Mouse (Mus musculus) midbrain, embryonic 11.5 days (tissue): ENCODE measurements around the gene 9430015G10Rik. TPM values are rescaled to one million over a fixed set of nuclear protein-coding genes. Genes with fewer than 3 reads are reported as not detected.

ENCODE experiments used
- ATAC-seq: fragments of 200-750 bp; cut with Nextera tagmentation; 2 replicates; pipeline ENCODE4 v1.8.0; 2017; ENCODE audit warnings: moderate TSS enrichment, moderate library complexity; ENCODE audit not compliant: low FRiP score
- DNase-seq: peaks from one replicate; pipeline ENCODE4 v3.0.0; 2015; ENCODE audit warnings: low spot score; ENCODE audit errors: missing footprints
- H3K27ac ChIP-seq: fragments of 300-500 bp; sonication (generic); 2 replicates; pipeline ENCODE4 v1.5.1; 2014; ENCODE audit warnings: low read depth, low read length
- H3K27me3 ChIP-seq: fragments of 300-500 bp; sonication (generic); 2 replicates; pipeline ENCODE4 v1.6.1; 2014; ENCODE audit warnings: mild to moderate bottlenecking, low read length, moderate library complexity, mixed read lengths; ENCODE audit not compliant: control insufficient read depth, insufficient read depth
- H3K36me3 ChIP-seq: fragments of 300-500 bp; sonication (generic); 2 replicates; pipeline ENCODE4 v1.6.1; 2014; ENCODE audit warnings: mild to moderate bottlenecking, low read length, moderate library complexity, mixed read lengths; ENCODE audit not compliant: control insufficient read depth, insufficient read depth
- H3K4me1 ChIP-seq: fragments of 300-500 bp; sonication (generic); 2 replicates; pipeline ENCODE4 v1.6.1; 2014; ENCODE audit warnings: low read length; ENCODE audit not compliant: control insufficient read depth, insufficient read depth
- H3K4me2 ChIP-seq: fragments of 300-500 bp; sonication (generic); 2 replicates; pipeline ENCODE4 v1.6.1; 2014; ENCODE audit warnings: mild to moderate bottlenecking, moderate library complexity
- H3K4me3 ChIP-seq: fragments of 300-500 bp; sonication (generic); 2 replicates; pipeline ENCODE4 v1.5.1; 2014; ENCODE audit warnings: low read depth, low read length
- H3K9ac ChIP-seq: fragments of 300-500 bp; sonication (generic); 2 replicates; pipeline ENCODE4 v1.6.1; 2014; ENCODE audit warnings: low read length
- H3K9me3 ChIP-seq: fragments of 300-500 bp; sonication (generic); 2 replicates; pipeline ENCODE4 v1.6.1; 2016; ENCODE audit warnings: low read length; ENCODE audit not compliant: control insufficient read depth
- WGBS: fragments of 180-500 bp; shearing (Covaris S2); extraction: QIAGEN DNeasy Blood & Tissue Kit; methylation state at CpG from one replicate; pipeline ENCODE4 v1.1.7; 2014; 5-methylcytosine and 5-hydroxymethylcytosine counted together
- polyA plus RNA-seq: library from polyadenylated mRNA; unstranded; fragments of >200 nt; fragmentation: Nextera tagmentation; extraction: Ambion mirVana; gene quantifications from 2 replicates; pipeline ENCODE4 v1.2.1, GENCODE M21; 2014

9430015G10Rik gene
- polyA plus RNA-seq, 1 experiment from 2014 or later = 55.7 TPM

DNA sequence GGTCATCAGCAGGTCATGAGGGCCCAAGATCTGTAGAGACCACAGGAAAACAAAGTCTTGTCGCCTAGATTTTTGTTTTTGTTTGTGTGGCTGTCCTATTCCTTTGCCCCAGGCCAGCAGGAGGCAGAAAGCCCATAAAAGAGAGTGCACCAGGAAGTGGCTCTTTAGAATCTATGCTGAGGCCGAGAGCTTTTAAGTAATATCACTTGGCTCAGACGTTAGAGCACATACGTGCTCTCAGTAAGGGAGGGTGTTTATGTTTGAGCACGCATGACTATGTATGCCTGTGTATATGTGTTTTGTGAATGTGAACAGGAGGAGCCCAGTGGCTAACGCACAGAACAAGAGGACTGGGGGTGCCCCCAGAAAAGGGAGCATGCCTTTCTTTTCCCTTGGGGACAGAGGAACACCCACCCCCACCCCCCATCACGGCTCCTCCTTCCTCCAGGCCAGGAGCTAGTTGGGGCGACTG is 32.8 kb upstream of the 9430015G10Rik start:
- ATAC-seq (no peak), DNase-seq (no peak)
- Histone ChIP-seq H3K4me2 (peak overlapping the region; percentile 44; the same call in 1 of the 2 replicates), H3K36me3 (no peaks in the 10 kb centered on the region), H3K27me3 (peaks cover 15% of the 10 kb centered on the region), H3K9me3 (no peaks in the 10 kb centered on the region), H3K4me3 (no peak overlapping the region), H3K4me1 (peaks cover 7% of the 10 kb centered on the region), H3K9ac (no peak overlapping the region), H3K27ac (no peak overlapping the region)
- 8% methylated on average over 8 of the region's 8 CpGs for WGBS

DNA sequence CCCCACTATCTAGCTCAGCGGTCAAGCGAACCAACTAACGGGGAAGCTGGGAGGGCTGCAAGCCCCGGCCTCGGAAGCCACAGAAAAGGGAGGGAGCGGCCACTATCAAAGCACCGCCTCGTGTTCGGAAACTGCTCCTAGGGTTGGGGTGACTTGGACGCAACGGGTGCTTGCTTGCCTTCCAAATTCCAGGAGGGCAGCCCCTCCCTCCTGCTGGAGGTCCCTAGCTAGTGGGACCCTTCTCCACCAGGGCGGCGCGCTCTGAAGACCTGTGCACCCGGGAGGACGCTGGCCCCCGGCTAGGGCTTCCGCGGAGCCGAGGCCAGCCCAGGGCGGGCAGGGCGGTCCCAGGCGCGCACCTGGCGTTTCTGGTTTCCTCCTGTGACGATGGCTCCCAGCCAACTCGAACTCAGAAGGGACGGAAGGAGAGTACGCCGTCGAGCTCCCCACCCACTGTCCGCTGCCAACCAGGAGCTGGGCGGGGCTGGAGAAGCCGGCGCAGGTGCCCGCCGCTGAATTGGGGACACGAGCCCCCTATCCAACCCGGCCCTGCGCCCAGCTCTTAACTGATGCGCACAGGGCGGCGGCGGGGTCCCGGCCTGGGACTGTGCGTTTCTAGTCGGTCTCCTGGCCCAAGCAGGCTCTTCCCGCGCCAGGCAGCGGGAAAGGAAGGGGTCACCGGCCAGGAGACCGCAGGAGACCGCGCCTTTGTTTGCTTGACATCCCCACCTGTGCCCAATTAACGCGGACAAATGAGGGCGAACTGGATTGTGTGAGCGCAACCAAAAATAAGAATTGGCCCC is 32.1 kb upstream of the 9430015G10Rik start:
- peak; percentile 55 for ATAC-seq
- H3K27ac ChIP-seq = no peak overlapping the region

GRCm38 (mm10) chr4:156082621-156083234 is 27.1 kb upstream of the 9430015G10Rik start:
- H3K4me3 ChIP-seq = no peak overlapping the region
- no peak overlapping the region for H3K27ac ChIP-seq
- peaks cover 6% of the 10 kb centered on the region for H3K27me3 ChIP-seq
- ATAC-seq = no peak
- H3K9ac ChIP-seq = no peak overlapping the region
- no peaks in the 10 kb centered on the region for H3K9me3 ChIP-seq
- peaks cover 3% of the 10 kb centered on the region for H3K4me1 ChIP-seq
- 67% methylated on average over 4 of the region's 4 CpGs for WGBS
- no peak overlapping the region for H3K4me2 ChIP-seq
- DNase-seq = peak; percentile 39
- no peaks in the 10 kb centered on the region for H3K36me3 ChIP-seq

More for the DNA sequence above, 32.1 kb upstream of the 9430015G10Rik start:
- DNase-seq = peak; percentile 93
- under 1% methylated on average over 58 of the region's 58 CpGs for WGBS
- Histone ChIP-seq H3K9me3 (no peaks in the 10 kb centered on the region), H3K4me3 (peak overlapping the region; percentile 35), H3K4me2 (peak overlapping the region; percentile 44), H3K4me1 (peaks cover 7% of the 10 kb centered on the region), H3K27me3 (peaks cover 15% of the 10 kb centered on the region), H3K36me3 (no peaks in the 10 kb centered on the region), H3K9ac (0 out of 2 replicates have a peak overlapping the region, but pooled peaks have one; percentile 21)

DNA sequence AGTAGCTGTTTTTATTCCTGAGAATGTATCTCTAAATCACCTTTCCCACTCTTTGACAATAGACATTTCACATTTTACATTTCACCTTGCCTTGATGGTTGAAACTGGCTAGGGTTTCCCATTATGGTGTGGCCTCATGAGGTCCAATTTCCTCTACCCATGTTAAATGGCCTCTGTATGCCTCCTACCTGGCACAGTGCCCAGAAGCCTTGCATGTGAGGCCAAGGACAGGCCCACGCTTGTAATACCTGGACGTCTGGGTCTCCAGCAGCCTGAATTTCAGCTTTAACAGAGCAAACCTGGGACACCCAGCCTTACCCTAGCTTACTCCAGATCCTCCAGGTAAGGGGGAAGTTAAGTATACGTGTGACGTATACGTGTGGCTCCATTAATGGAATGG is 26.4 kb upstream of the 9430015G10Rik start:
- Histone ChIP-seq H3K9me3 (no peaks in the 10 kb centered on the region), H3K27ac (no peak overlapping the region), H3K36me3 (no peaks in the 10 kb centered on the region), H3K4me3 (no peak overlapping the region), H3K4me2 (no peak overlapping the region), H3K4me1 (no peaks in the 10 kb centered on the region), H3K27me3 (no peaks in the 10 kb centered on the region; the same call in 1 of the 2 replicates), H3K9ac (no peak overlapping the region)
- WGBS = 88% methylated on average over 5 of the region's 5 CpGs
- ATAC-seq (no peak), DNase-seq (no peak)

DNA sequence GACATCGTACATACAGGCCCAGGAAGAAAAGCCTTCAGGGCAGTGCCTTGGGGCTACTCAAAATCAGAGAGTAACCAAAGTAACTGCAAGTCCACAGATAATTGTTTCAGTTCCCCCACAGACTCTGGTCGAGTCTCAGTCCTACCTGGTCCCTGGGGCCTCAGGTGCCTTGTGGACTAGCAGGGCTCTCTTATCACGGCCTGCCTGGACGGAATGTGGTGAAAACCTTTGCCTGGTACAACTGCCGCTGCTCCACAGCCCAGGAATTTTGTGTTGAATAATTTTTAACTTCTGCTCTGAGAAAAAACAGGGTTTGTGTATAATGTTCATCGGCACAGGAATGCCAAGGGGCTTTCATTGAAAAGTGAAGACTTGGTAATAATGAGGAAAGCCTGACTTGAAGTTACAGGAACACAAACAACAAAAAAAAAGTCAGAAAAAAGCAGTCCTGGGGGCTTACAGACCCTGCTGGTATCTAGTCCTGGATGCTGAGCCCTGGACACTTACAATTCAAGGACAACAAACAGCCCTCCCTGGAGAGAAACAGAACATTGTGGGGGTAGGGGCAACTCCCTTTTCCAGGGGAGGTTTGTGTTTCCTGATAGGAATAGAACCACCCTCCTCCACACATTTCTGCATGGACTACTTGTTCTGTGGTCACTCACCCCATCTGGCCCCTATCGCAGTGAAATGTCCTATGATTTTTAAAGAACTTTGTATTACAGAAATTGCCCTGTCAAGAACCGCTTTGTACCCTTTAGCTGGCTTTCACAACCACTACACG is 25.5 kb upstream of the 9430015G10Rik start:
- H3K4me2 ChIP-seq = no peak overlapping the region
- no peaks in the 10 kb centered on the region for H3K4me1 ChIP-seq
- ATAC-seq = no peak
- no peak overlapping the region for H3K9ac ChIP-seq
- WGBS = 85% methylated on average over 9 of the region's 9 CpGs
- DNase-seq = no peak
- H3K27me3 ChIP-seq = no peaks in the 10 kb centered on the region
- no peak overlapping the region for H3K27ac ChIP-seq
- H3K4me3 ChIP-seq = no peak overlapping the region
- no peaks in the 10 kb centered on the region for H3K9me3 ChIP-seq
- H3K36me3 ChIP-seq = no peaks in the 10 kb centered on the region

GRCm38 (mm10) chr4:156085256-156085655 is 24.5 kb upstream of the 9430015G10Rik start:
- H3K36me3 ChIP-seq = no peaks in the 10 kb centered on the region
- no peak for ATAC-seq

DNA sequence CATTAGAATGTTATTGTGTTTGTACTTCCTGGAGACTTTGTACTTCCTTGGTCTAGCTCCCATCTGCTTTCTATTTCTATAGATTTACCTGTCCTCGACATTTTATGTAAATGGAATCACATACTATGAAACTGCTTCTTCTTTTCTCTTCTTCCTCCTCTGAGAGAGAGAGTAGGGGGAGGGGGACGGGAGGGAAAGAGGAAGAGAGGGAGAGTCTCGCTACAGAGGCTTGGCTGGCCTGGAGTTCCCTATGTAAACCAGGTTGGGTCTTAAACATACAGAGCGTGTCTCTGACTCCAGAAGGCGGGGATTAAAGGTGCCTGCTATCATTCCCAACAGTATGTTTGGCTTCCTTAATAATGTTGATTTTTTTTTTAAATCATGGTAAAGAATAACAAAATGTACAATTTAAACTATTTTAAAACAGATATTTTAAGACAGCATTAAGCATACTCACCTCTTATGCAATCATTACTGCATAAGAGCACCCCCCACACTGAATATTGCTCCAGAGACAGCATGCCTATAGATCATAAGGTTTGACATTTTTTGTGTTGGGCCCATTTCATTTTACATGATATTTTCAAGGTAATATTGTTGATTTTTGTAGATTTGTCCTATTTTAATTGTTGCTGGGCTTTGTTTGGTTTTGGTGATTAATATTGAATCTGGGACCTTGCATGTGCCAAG is 22.2 kb upstream of the 9430015G10Rik start:
- Histone ChIP-seq H3K4me3 (no peak overlapping the region), H3K9ac (no peak overlapping the region), H3K36me3 (no peaks in the 10 kb centered on the region), H3K4me2 (no peak overlapping the region), H3K27me3 (no peaks in the 10 kb centered on the region), H3K4me1 (no peaks in the 10 kb centered on the region), H3K27ac (no peak overlapping the region), H3K9me3 (no peaks in the 10 kb centered on the region)
- 42% methylated on average over 5 of the region's 5 CpGs for WGBS
- DNase-seq (no peak), ATAC-seq (no peak)

More at GRCm38 (mm10) chr4:156085256-156085655, 24.5 kb upstream of the 9430015G10Rik start:
- WGBS = 84% methylated on average over 8 of the region's 8 CpGs
- no peaks in the 10 kb centered on the region for H3K4me1 ChIP-seq
- no peak overlapping the region for H3K9ac ChIP-seq
- no peak for DNase-seq
- no peak overlapping the region for H3K4me3 ChIP-seq
- H3K27ac ChIP-seq = no peak overlapping the region
- H3K4me2 ChIP-seq = no peak overlapping the region
- no peaks in the 10 kb centered on the region for H3K9me3 ChIP-seq
- no peaks in the 10 kb centered on the region for H3K27me3 ChIP-seq

DNA sequence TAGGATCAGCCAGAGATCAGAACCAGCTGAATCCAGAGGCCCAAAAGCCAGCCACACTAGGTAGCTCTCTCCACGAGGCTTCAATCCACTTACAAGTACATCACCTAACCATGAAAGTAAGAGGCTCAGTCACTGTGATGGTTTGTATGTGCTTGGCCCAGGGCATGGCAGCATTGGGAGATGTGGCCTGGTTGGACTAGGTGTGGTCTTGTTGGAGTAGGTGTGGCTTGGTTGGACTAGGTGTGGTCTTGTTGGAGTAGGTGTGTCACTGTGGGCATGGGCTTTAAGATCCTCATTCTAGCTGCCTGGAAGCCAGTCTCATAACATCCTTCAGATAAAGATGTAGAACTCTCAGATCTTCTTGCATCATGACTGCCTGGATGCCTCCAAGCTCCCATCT is 18.5 kb upstream of the 9430015G10Rik start:
- Histone ChIP-seq H3K9me3 (no peaks in the 10 kb centered on the region), H3K27me3 (no peaks in the 10 kb centered on the region), H3K27ac (no peak overlapping the region), H3K9ac (no peak overlapping the region), H3K4me3 (no peak overlapping the region), H3K36me3 (no peaks in the 10 kb centered on the region), H3K4me1 (no peaks in the 10 kb centered on the region), H3K4me2 (no peak overlapping the region)
- DNase-seq (no peak), ATAC-seq (no peak)
- 43% methylated on average over 1 of the region's 1 CpGs for WGBS
